Mouse (Mus musculus) intestine, postnatal 0 days (tissue): ENCODE results near the gene Acsf3. TPM values are rescaled to one million over a fixed set of nuclear protein-coding genes. Genes with fewer than 3 reads are reported as not detected.

Source experiments
- ATAC-seq: fragments of 200-750 bp; cut with Nextera tagmentation; 2 replicates; pipeline ENCODE4 v1.8.0; 2017; ENCODE audit warnings: mild to moderate bottlenecking, moderate TSS enrichment, moderate library complexity
- H3K27ac ChIP-seq: fragments of 300-500 bp; sonication (generic); 2 replicates; pipeline ENCODE4 v1.5.1; 2014; ENCODE audit warnings: mild to moderate bottlenecking, low read depth, low read length, moderate library complexity
- H3K27me3 ChIP-seq: fragments of 300-500 bp; sonication (generic); replicated peaks from 2 replicates; pipeline ENCODE4 v1.6.1; 2014; ENCODE audit warnings: low read length, mixed read lengths; ENCODE audit not compliant: control insufficient read depth, insufficient read depth
- H3K36me3 ChIP-seq: fragments of 300-500 bp; sonication (generic); 2 replicates; pipeline ENCODE4 v1.6.1; 2014; ENCODE audit warnings: mild to moderate bottlenecking, moderate library complexity; ENCODE audit not compliant: control insufficient read depth, insufficient read depth
- H3K4me1 ChIP-seq: fragments of 300-500 bp; sonication (generic); replicated peaks from 2 replicates; pipeline ENCODE4 v1.6.1; 2014; ENCODE audit warnings: antibody characterized with exemption, low read length, mixed read lengths; ENCODE audit not compliant: control insufficient read depth, insufficient read depth
- H3K4me2 ChIP-seq: fragments of 300-500 bp; sonication (generic); replicated peaks from 2 replicates; pipeline ENCODE4 v1.6.1; 2014; ENCODE audit warnings: low read depth, mild to moderate bottlenecking, moderate library complexity
- H3K4me3 ChIP-seq: fragments of 300-500 bp; sonication (generic); 2 replicates; pipeline ENCODE4 v1.5.1; 2014; ENCODE audit warnings: low read depth, low read length
- H3K9ac ChIP-seq: fragments of 300-500 bp; sonication (generic); 2 replicates; pipeline ENCODE4 v1.6.1; 2014; ENCODE audit warnings: mild to moderate bottlenecking, low read depth, low read length
- H3K9me3 ChIP-seq: fragments of 300-500 bp; sonication (generic); 2 replicates; pipeline ENCODE4 v1.6.1; 2016; ENCODE audit warnings: mixed run types; ENCODE audit not compliant: control insufficient read depth
- CTCF ChIP-seq: sonication (generic); IDR thresholded peaks from 2 replicates; pipeline ENCODE4 v1.5.1; 2016; ENCODE audit warnings: low read depth, mild to moderate bottlenecking, control low read depth, antibody characterized with exemption, moderate library complexity
- WGBS: fragments of 180-500 bp; shearing (Covaris S2); extraction: QIAGEN DNeasy Blood & Tissue Kit; methylation state at CpG from one replicate; pipeline ENCODE4 v1.1.7; 2014; 5-methylcytosine and 5-hydroxymethylcytosine counted together
- polyA plus RNA-seq: library from polyadenylated mRNA; unstranded; fragments of >200 nt; fragmentation: Nextera tagmentation; extraction: Ambion mirVana; gene quantifications from 2 replicates; pipeline ENCODE4 v1.2.1, GENCODE M21; 2015

Acsf3 gene
- polyA plus RNA-seq, 1 experiment from 2014 or later: 22.9 TPM

- TF ChIP-seq CTCF: no peak
- WGBS: 78% methylated on average over 9 of the region's 9 CpGs
- Histone ChIP-seq H3K9me3 (no peaks in the 10 kb centered on the region), H3K36me3 (no peaks in the 10 kb centered on the region), H3K4me1 (no peaks in the 10 kb centered on the region), H3K4me3 (no peak overlapping the region), H3K4me2 (no peak overlapping the region), H3K27me3 (no peaks in the 10 kb centered on the region), H3K27ac (no peak overlapping the region), H3K9ac (no peak overlapping the region)
- ATAC-seq: no peak
These were observed 49.7 kb downstream of the Acsf3 start for GRCm38 (mm10) chr8:122824986-122825385.

GRCm38 (mm10) chr8:122825408-122825807 lies 50.1 kb downstream of the Acsf3 start:
- Histone ChIP-seq H3K9me3 (no peaks in the 10 kb centered on the region), H3K27me3 (no peaks in the 10 kb centered on the region), H3K9ac (no peak overlapping the region), H3K4me1 (no peaks in the 10 kb centered on the region), H3K4me3 (no peak overlapping the region), H3K27ac (no peak overlapping the region), H3K36me3 (no peaks in the 10 kb centered on the region), H3K4me2 (no peak overlapping the region)
- no peak for ATAC-seq
- no peak for TF ChIP-seq CTCF
- 82% methylated on average over 8 of the region's 8 CpGs for WGBS

GRCm38 (mm10) chr8:122829396-122829795 lies 54.1 kb downstream of the Acsf3 start:
- Histone ChIP-seq H3K27ac (no peak overlapping the region), H3K9me3 (no peaks in the 10 kb centered on the region), H3K27me3 (no peaks in the 10 kb centered on the region), H3K4me1 (no peaks in the 10 kb centered on the region), H3K4me2 (no peak overlapping the region), H3K9ac (no peak overlapping the region), H3K4me3 (no peak overlapping the region), H3K36me3 (no peaks in the 10 kb centered on the region)
- TF ChIP-seq CTCF: no peak
- no peak for ATAC-seq
- WGBS: 77% methylated on average over 3 of the region's 3 CpGs

GRCm38 (mm10) chr8:122830349-122831061 lies 55.2 kb downstream of the Acsf3 start:
- no peak overlapping the region for H3K4me3 ChIP-seq
- H3K36me3 ChIP-seq: no peaks in the 10 kb centered on the region
- H3K4me1 ChIP-seq: no peaks in the 10 kb centered on the region
- peak; percentile 35; the same call in 1 of the 2 replicates for ATAC-seq
- H3K4me2 ChIP-seq: no peak overlapping the region
- peak; percentile 99 for TF ChIP-seq CTCF
- H3K27ac ChIP-seq: no peak overlapping the region
- H3K9ac ChIP-seq: no peak overlapping the region
- no peaks in the 10 kb centered on the region for H3K9me3 ChIP-seq
- 39% methylated on average over 8 of the region's 8 CpGs for WGBS
- H3K27me3 ChIP-seq: no peaks in the 10 kb centered on the region

GRCm38 (mm10) chr8:122834416-122834815 lies 59.1 kb downstream of the Acsf3 start:
- Histone ChIP-seq H3K36me3 (no peaks in the 10 kb centered on the region), H3K9ac (no peak overlapping the region), H3K4me3 (no peak overlapping the region), H3K27ac (no peak overlapping the region), H3K27me3 (no peaks in the 10 kb centered on the region), H3K4me2 (no peak overlapping the region), H3K9me3 (no peaks in the 10 kb centered on the region), H3K4me1 (no peaks in the 10 kb centered on the region)
- ATAC-seq: no peak
- WGBS: 82% methylated on average over 8 of the region's 8 CpGs
- TF ChIP-seq CTCF: no peak

GRCm38 (mm10) chr8:122834971-122835370 lies 59.7 kb downstream of the Acsf3 start:
- peak; percentile 88 for TF ChIP-seq CTCF
- 32% methylated on average over 8 of the region's 8 CpGs for WGBS
- no peak overlapping the region for H3K9ac ChIP-seq
- no peaks in the 10 kb centered on the region for H3K36me3 ChIP-seq
- peak; percentile 60; the same call in 1 of the 2 replicates for ATAC-seq
- H3K9me3 ChIP-seq: no peaks in the 10 kb centered on the region
- H3K4me1 ChIP-seq: no peaks in the 10 kb centered on the region
- H3K27me3 ChIP-seq: no peaks in the 10 kb centered on the region
- no peak overlapping the region for H3K27ac ChIP-seq
- no peak overlapping the region for H3K4me2 ChIP-seq
- no peak overlapping the region for H3K4me3 ChIP-seq
